Mouse (Mus musculus): ENCODE data around the gene Cd6.

The Cd6 gene

DNA sequence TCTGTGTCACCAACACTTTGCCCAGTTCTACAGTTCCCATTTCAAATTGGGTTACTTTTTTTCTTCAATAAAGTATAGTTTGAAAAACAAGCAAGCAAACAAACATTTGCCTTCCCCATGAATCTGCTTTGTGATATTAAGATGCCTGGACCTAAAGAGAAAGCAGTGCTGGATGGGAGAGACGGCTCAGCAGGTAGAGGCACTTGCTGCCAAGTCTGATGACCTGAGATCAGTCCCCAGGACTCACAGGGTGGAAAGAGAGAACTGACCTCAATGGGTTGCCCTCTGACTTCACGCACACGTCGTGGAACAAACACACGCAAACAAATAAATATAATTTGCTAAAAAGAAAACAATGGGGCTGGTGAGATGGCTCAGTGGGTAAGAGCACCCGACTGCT lies 28.0 kb downstream of the Cd6 start:
- peak; percentile 26 for DNase-seq (ENCODE audit: low read depth)

DNA sequence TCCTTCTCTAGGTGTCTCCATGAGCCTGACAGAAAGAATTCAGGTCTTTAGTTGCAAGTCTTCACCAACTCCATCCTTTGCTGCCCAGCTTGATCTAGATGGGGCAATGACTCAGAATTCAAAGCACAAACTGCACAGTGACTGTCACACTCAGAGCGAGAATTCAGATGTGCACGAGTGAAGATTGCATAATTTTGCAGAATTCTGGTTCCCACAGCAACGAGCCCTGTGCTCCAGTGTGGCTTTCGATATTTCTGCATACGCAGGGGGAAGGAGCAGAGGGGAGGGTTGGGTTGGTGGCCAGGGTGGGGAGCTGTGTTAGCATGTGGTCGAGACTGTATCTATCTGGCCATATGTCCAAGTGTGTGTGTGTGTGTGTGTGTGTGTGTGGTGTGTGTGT lies 28.8 kb downstream of the Cd6 start:
- DNase-seq (ENCODE audit: low read depth) = peak; percentile 78

DNA sequence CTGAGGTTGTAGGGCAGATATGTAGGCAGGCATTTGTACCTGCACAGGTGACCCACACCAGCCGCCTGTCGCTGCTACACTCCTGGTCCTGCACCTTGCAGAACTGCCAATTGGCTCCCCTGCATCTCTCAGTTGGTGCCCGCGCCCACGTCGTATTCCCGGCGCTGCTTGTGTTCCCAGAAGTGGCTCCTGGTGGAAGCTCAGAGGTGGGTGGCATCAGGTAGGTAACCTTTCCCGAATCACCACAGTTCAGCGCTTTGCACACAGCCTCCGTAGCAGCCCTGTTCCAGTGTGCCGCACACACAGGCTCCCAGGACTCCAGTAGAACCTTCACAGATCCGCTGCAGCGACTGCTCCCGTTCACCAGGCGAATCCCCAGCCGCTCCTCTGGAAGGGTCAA lies 30.7 kb downstream of the Cd6 start:
- DNase-seq (ENCODE audit: low read depth) = no peak

DNA sequence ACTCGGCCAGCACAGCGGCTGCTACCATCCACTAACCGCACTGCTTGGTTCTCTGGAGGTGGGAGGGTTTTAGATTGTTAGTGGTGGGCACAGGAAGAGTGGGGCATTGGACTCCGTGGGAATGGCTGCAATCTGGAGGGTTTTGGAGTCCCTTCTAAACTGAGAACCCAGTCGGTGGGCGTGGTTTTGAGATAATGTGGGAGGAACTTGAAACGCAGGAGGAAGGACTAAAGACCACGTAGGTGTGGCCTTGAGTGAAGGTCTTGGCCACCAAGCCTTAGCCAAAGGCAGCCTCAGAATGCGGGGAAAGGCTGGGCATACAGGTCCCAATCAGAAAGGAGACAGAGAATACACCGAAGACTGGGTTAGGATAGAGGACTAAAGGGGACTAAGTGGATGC lies 31.3 kb downstream of the Cd6 start:
- DNase-seq (ENCODE audit: low read depth) = no peak

DNA sequence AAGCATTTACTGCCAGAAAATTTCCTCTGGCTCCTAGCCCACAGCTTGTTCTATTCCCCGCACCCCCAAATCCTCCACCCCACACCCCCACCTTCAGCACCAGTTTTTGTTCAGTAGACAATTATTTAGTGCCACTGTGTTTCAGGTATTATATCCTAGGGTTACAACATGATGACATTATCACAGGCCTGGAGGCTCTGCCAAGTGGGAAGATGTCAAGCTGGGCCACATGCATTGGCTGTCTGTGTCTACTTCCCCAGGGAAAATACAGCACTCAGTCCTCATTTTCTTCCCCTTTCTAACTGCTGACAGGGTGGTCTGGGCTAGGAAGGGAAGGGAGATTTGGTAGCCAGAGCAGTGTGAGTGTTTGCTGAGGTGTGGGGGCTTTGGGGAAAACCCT lies 34.9 kb downstream of the Cd6 start:
- no peak for DNase-seq (ENCODE audit: low read depth)

DNA sequence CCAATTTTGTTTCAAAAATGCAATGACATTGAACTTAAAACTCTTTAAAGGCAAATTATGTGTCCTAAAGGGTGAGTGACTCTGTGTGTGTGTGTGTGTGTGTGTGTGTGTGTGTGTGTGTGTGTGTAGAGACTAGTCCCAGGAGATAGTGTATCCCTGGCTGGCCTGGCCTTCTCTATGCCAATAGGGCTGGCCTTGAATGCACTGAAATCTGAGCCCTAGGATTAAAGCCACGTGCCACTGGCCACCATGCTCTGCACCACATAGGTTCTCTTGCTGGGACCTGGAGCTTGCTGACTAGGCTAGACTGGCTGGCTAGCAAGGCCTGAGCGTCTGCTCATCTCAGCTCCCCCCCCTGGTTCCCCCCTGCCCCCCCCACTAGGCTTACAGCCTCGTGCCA lies 36.8 kb downstream of the Cd6 start:
- no peak for DNase-seq (ENCODE audit: low read depth)

DNA sequence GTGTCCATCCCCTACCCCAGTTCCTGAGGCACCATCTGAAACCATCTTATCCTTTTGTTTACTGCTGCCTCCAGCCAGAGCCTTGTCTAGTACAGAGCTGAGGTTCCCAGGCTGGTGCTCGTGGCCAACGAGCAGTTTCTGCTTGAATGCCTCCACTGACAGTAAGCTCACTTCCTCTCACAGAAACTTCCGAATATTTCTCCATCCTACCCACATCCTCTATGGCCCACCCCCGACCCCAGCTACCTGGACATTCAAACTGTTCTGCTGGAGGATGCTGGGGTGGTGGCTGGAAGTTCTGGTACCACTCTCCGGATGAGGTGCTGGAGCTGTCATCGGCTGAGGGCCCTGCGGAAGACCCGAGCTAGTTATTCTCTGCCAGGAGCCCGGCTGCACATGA lies 39.5 kb downstream of the Cd6 start:
- peak; percentile 51 for DNase-seq (ENCODE audit: low read depth)

DNA sequence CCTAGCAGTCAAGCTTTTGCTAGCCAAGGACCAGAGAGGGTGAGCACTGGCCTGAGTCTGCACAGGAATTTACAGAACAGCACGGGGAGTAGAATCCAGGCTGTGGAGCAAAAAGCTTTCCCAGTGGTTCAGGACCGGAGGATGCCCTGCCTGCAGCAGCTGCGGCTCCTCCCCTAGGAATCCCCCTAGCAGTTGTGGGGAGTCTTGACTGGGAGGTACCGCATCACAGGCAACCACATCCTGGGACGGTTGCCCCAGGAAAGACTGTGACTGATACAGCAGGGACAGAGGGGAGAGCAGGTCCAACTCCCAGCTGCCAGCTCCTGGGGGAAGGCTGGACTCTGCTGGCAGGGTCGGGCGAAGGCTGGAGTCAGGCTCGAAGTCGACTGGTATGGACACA lies 41.6 kb downstream of the Cd6 start:
- peak; percentile 87 for DNase-seq (ENCODE audit: low read depth)

DNA sequence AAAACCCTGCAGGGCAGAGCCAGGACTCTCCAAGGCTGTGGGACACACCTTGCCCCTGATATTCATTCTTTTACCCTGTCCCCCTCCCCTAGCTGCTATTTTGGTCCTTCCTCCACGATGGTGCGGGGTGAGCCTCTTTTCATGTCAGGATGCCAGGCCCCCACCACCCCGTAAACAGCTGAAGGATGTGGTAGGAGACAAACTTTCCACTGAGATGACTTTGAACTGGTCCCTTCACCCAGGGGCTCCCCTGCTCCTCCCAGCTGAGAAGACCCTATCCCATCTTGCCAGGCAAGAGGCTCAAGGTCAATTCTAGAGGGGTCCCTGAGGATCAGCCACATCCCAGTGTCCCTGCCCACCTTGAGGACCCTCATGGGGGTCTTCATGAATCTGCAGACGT lies 42.5 kb downstream of the Cd6 start:
- DNase-seq (ENCODE audit: low read depth) = peak; percentile 86

DNA sequence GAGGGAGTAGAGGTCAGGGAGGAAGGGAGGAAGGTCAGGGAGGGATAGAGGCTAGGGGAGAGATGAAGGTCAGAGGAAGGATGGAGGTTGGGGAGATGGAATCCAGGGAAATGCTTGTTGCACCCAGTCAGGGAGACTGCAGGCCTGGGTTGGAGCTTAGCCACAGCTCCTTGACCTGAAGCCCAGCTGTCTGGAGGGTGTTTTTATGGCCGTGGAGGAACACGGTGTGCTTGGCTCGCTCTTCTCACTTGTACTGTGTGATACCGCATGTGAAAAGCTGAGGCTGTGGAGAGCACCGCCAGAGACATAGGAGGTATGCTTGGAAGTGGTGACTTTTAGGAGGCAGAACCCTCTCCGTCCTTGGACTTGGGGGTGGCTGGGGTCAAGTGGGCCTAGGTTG lies 43.1 kb downstream of the Cd6 start:
- peak; percentile 51 for DNase-seq (ENCODE audit: low read depth)

DNA sequence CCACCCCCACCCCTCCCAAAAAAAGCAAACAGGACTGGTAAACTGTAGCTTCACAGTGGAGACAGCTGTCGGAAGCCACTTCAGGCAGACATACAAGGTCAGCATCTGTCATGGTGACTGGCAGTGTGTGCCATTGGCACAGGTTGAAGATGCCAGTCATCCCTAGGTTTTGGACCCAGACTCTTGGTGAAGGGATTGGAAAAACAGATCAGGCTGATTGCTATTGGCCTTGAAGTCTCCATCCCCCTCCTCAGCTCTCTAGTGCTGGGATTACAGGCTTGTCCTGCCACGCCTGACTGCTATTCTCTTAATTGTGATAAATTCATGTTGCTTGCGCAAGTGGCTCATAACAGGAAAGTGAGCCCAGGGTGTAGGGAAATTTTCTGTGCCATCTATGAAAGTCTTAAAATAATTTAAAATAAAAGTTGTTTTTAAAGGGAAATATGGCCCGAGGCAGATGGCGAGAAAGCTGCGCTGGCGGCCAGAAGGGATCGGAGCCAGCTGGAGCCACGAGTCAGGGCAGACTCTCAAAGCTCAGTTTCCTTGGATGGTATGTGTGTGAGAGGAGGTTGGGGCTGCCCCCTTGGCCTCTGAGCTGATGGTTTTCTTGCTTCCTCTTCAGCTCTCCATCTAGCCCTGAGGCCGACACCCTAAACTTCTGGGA lies 44.9 kb downstream of the Cd6 start:
- peak; percentile 57 for DNase-seq (ENCODE audit: low read depth)

DNA sequence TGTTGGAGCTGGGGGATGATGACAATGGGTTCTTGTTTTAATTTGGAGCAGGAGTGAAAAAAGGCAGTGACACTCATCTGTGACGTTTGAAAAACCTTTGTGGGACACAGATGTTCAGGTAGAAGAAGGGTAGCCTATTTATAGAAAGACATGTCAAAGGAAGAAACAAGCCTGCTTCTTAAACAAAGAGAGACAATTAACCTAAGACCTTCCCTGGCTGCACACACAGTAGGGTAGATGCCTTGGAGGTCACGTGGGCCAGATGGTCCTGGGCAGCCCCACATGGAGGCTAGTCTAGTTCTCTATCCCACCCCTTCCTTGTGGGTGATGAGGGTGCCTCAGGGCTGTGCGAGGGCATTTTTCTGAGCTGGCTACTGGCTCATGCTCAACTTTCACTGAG lies 45.8 kb downstream of the Cd6 start:
- DNase-seq (ENCODE audit: low read depth) = peak; percentile 74

DNA sequence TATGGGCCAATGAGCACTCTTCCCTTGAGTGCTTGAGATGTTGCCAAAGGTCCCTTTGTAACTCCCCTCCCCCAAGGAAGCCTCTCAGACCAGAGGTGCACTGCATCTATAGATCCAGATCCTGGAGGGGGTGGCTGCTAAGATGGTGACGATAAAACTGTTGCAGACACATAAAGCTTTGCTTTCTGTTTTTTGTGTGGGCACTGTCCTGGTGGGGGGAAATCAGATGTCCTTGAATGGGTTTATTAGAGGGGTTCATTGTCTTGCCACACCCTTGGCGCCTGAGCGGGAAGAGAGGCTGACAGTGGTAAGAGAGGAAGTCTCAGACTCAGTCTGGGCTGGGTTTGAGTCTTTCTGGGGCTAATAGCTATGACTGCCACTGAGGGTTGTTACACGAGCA lies 46.7 kb downstream of the Cd6 start:
- DNase-seq (ENCODE audit: low read depth) = peak; percentile 82

DNA sequence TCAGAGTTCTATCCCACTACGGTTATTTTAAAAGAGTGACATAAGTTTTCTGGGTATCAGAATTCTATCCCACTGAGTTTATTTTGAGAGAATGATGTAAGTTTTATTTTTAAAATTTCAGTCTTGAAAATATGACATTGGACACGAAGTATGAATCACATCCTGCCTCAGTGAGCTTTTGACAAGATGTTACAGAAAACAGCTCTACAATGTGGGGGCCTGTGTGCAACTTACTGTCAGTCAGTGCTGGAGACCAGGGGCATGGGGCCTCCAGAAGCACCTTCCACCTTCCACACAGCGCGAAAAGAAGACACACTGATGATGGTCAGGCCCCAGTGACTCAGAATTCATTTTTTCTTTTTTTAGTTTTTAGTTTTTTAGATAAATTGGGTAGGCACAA lies 48.2 kb downstream of the Cd6 start:
- DNase-seq (ENCODE audit: low read depth) = peak; percentile 80

DNA sequence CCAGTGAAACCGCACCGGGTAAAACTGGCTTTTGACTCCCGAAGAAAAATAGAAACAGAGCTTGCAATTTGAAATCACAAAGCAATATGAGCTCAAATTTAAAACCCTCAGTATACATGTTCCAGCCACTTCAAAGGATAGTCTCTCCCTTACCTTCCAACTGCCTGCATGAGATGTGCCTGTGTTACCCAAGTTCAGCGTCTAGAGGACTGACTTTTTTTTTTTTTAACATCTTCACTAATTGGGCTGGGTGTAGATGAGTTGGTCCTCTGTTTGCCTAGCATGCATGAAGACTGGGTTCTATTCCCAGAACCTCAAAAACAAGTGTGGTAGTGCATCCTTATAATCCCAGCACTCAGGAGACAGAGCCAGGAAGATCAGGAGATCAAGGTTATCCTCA lies 53.0 kb downstream of the Cd6 start:
- DNase-seq (ENCODE audit: low read depth) = peak; percentile 80

DNA sequence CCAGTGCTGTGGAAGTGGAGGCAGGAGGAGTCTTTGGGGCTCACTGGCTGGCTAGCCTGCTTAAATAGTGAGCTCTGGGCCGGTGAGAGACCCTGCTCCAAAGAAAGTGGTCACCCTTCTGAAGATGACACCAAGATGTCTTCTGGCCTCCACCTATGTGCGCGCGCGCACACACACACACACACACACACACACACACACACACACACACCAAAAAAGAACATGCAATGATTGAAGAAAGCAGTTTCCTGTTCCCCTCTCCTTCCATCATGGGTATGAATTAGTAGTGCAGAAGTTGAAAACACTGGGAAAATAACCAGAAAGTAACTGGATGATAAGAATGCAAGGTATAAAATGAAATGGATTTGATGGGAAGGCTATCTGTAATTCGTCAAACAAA lies 55.7 kb downstream of the Cd6 start:
- DNase-seq (ENCODE audit: low read depth) = peak; percentile 44

DNA sequence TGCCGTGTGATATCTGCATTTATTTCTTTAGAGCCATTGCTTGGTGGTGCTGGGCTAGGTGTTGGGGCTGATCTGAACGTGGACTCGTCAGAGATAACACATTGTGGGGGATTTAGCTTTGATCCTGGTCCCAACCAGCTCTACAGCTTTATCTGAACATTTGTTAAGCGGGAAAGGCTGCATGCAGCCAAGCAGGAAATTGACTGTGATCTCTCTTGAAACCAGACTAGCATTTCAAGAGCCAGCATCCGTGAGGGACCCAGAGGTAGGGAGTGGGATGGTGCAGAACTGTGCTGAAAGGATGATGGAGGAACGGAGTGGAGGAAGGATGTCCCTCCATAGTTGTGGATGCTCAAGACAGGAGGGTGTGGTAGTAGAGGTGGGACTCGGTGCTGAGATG lies 56.5 kb downstream of the Cd6 start:
- peak; percentile 61 for DNase-seq (ENCODE audit: low read depth)

DNA sequence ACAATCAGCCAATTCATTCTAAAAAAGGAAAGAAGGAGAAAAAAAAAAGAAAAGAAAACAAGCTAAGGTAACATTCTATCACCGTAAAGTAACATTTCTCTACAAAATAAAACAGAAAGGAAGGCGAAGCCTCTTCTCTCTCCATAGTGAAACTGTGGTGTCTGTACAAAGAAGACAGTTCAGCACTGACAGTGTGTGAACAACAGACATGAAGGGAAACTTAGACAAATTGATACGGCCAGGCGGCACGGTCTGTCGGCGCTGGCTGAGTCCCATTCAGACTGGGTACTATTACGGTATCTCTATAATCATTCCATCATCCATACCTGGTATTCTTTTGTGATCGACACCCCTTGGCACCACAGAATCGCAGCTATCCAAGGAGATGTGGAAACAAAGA lies 57.0 kb downstream of the Cd6 start:
- peak; percentile 70 for DNase-seq (ENCODE audit: low read depth)

DNA sequence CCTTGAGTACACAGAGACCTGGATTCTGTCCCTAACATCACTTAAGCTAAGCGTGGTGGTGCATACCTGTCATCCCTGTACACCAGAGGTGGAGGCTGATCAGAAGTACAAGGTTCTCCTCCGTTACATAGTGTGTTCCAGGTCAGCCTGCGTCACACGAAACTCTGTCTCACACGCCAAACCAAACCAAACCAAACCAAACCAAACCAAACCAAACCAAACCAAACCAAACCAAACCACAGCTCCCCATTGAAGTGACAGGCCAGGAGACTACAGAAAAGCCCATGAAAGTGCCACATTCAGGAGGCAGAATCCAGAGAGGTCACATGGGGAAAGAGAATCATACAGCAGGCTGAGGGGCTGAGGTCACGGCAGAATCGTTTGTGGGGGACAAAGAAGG lies 57.9 kb downstream of the Cd6 start:
- DNase-seq (ENCODE audit: low read depth) = peak; percentile 62

DNA sequence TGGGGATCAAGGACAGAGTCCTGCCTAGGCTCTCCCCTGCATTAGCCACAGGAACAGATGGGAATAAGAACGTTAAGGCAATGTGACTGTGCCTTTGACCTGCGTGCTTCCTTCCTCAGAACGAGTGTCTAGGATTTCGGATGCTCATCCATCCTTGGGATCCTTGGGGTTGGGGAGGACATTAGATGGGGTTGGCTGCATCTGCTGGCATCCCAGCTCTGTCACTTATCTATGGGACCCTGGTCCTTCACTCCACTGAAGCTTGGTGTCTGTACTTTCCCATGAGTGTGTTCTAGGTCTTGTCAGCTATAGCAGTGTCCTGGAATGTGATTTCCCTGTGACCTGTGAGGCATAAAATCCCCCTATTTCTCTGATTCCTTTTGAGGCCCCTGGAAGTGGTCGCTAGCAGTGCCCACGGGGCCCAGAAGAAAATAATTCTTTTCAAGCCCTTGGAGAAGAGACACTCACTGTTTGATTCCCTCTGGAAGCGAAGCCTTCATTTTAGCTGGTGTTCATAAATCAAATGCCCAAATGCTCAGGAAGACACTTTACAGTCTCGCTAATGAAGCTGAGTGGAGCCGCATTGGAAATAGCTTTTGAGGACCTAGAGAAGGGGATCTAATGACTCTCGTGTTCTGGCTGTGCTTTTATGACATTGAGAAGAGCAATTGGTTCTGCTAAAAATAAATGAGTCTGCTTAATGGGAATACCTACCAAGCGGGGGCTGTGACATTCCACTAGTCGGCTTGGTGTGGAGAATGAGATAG lies 60.2 kb downstream of the Cd6 start:
- no peak for DNase-seq (ENCODE audit: low read depth)

DNA sequence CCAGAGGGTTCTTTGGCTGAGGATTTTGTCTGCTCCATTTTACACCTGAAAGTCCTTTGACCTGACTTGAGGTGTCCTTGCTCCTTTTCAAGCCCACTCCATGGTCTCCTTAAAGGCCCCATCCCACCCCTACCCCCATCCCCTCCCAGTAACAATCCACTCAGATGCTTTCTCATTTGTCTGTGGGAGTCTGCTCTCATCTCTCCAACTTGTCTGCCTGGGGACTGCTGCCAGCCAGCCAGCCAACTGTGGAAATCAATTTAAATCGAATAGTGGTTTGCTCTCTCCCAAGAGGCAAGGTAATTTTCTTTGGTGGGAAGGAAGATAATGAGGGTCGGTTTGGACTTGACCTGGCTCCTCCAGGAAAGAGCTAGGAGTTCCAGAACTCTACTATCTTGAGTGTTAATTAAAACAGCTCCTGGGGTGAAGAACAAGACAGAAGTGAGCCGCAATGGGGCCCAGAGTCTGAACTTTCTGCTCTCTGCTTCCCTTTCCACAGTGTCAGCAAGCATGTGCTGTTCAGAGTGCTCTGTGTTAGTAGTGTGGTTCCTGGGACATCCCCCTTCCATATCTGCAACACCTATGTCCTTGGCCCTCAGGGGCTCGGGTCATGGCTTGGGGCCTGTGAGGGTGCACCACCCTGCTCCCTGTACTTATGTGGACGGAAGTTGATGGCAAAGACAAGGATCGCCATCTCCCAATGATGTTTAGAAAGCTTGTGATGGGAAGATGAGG lies 61.0 kb downstream of the Cd6 start:
- no peak for DNase-seq (ENCODE audit: low read depth)

DNA sequence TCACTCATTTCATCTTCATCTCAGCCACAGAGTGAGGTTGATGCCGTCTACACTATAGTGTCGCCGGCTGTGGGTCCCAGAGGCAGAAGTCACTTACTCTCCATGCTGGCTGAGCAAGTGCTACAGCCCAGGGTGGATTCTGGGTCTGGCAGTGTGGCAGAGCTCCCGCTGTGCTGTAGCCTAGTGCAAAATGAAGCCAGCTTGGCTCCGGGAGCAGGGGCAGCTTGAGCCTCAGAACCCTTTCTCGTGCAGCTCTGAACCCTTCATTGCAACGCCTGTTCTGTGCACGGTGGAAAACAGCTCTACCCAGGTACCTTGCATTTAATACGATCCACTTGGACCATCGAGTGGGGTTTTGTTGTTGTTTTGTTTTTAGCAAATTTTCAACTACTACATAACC lies 62.2 kb downstream of the Cd6 start:
- DNase-seq (ENCODE audit: low read depth) = no peak

DNA sequence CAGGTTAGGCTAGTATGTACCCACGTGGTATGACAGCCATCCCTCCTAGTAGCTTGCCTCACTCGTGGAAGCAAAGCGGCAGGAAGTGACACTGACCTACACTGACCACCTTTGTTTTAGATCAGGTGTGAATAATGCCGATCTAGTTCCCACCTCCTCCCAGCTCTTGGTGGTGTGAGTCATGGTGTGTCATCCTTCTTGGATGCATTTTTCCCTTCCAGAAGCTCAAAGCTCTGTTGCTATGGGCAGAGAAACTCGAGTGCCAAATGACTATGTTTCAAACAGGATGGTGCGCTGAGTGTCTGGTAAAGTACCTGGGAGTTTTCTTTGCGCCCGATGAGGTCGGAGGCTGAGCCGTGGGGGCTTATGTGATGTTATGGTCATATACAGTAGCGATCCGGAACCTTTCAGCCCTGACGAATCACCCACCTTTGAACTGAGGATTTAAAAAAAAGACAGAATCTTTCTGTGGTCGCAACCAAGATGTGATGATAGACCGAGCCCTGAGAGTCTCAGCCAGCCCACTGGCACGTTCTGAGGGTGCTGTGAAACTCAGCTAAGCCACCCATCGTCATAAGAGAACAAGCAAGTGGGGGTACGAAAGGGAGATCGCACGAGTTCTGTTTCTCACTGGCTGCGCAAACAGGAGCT lies 66.4 kb downstream of the Cd6 start:
- DNase-seq (ENCODE audit: low read depth) = peak; percentile 96
